Mouse (Mus musculus): Measurements from ENCODE around the gene Rab11a.

The Rab11a gene

DNA sequence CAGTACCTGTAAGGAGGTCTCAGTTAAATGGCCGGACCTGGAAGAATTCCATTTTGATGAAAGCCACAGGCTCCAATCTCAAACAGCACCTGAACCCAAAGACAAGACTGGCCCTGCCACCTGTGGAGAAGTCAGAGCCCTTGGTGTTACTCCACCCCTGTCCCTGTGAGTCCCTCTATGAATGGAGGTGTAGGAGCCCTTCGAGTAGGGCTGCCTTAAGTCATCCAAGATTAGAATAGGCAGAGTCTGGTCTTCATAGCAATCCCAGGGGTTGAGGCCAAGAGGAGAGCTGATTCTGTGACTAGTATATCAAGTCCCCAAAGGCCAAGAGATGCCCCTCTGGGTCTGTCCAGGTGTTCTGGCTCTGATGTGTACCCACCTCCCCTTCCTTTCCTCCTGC lies 46.8 kb downstream of the Rab11a start:
- no peak for DNase-seq

GRCm38 (mm10) chr9:64688015-64688394 lies 49.6 kb downstream of the Rab11a start:
- DNase-seq: peak in 1 of 2 experiments; percentile 42

GRCm38 (mm10) chr9:64687122-64688014 lies 50.2 kb downstream of the Rab11a start:
- DNase-seq: no peak

- peak in 1 of 2 experiments; percentile 21 for DNase-seq
Observed at GRCm38 (mm10) chr9:64671341-64672319, 65.9 kb downstream of the Rab11a start.

DNA sequence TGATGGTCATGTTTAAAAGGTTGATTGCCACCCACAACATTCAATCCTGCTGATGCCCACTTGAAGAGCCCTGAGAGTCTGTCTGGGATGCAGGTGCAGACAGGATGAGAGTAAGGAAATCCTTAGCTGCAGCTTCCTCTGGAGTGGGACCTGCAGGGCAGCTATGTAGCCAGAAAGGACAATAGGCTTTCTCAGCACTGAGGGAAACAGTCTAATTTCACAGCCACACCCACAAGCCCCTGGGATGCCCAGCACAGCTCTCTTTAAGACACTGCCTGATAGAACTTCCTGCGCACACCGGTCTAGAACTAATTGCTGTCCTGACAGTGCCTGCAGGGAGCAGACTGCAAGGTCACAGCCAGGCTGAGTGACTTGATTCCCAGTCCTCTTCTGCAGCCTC lies 69.6 kb downstream of the Rab11a start:
- DNase-seq: no peak

DNA sequence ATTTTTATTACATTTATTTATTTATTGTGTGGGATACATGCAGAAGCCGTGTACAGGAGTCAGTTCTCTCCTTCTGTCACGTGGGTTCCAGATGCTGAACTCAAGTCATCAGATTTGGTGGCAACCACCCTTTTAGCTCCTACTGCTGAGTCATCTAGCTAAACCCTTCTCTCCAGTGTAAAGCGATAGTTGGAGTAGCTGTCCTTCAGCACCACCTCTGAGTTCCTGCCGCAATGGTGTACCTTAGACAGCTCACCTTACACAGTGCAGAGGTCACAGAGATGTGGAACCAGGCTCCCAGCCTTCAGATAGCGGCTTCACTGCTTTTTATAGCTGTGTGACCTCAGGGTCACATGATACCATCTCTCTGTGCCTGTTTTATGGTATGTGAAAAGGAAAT lies 70.0 kb downstream of the Rab11a start:
- no peak for DNase-seq

DNA sequence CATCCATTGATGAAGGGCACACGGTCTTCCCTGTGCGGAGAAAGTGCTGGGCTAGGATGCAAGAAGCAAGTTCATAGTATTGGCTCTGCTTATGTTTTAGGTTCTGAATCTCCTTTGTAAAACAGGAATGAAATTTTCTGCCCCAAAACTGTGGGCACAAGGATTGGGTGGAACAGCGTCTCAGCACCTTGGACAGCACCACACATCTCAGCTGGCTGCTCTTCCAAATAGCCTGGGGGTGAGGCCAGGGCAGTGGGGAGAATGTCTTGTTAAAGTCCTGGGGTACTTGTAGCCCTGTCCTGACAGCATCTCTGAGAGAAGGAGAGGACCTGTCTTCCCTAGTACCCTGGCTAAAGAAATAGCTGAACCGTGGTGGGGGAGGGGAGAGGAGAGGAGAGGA lies 71.0 kb downstream of the Rab11a start:
- no peak for DNase-seq
